Mouse (Mus musculus) limb, embryonic 10.5 days (tissue): Measurements from ENCODE around the gene Gm34653. TPM values are rescaled to one million over a fixed set of nuclear protein-coding genes. Genes with fewer than 3 reads are reported as not detected.
"Not testable (repeated sequence)": the region's sequence is repeated elsewhere in the genome, so short reads cannot be mapped to it uniquely, and the experiment has no call there.

Experiments used
- DNase-seq: peaks from one replicate; pipeline ENCODE4 v3.0.0-alpha.2; 2017; ENCODE audit warnings: low spot score
- H3K27ac ChIP-seq: fragments of 300-500 bp; sonication (generic); 2 replicates; pipeline ENCODE4 v1.5.1; 2016; ENCODE audit warnings: mild to moderate bottlenecking
- H3K27me3 ChIP-seq: fragments of 300-500 bp; sonication (generic); 2 replicates; pipeline ENCODE4 v1.6.1; 2016; ENCODE audit warnings: low read depth, mild to moderate bottlenecking; ENCODE audit not compliant: poor library complexity, severe bottlenecking
- H3K36me3 ChIP-seq: fragments of 300-500 bp; sonication (generic); 2 replicates; pipeline ENCODE4 v1.6.1; 2016; ENCODE audit warnings: mild to moderate bottlenecking, moderate library complexity
- H3K4me1 ChIP-seq: fragments of 300-500 bp; sonication (generic); 2 replicates; pipeline ENCODE4 v1.6.1; 2016
- H3K4me3 ChIP-seq: fragments of 300-500 bp; sonication (generic); 2 replicates; pipeline ENCODE4 v1.5.1; 2016; ENCODE audit warnings: mild to moderate bottlenecking, moderate library complexity
- H3K9me3 ChIP-seq: fragments of 300-500 bp; sonication (generic); replicated peaks from 2 replicates; pipeline ENCODE4 v1.6.1; 2016; ENCODE audit warnings: mild to moderate bottlenecking
- WGBS: fragments of 180-500 bp; shearing (Covaris S2); methylation state at CpG from one replicate; pipeline ENCODE4 v1.1.7; 2016; 5-methylcytosine and 5-hydroxymethylcytosine counted together
- polyA plus RNA-seq: library from polyadenylated mRNA; unstranded; fragments of >200 nt; fragmentation: Nextera tagmentation; extraction: Ambion mirVana; gene quantifications from 2 replicates; pipeline ENCODE4 v1.2.1, GENCODE M21; 2016

The Gm34653 gene
- polyA plus RNA-seq, 1 experiment from 2014 or later = not detected

- Histone ChIP-seq H3K27me3 (no peaks in the 10 kb centered on the region), H3K4me1 (peaks cover 17% of the 10 kb centered on the region), H3K36me3 (no peaks in the 10 kb centered on the region), H3K4me3 (no peak overlapping the region), H3K27ac (no peak overlapping the region), H3K9me3 (0 out of 2 replicates have a peak, but pooled peaks cover 2% of the 10 kb centered on the region)
- 90% methylated on average over 1 of the region's 1 CpGs for WGBS
- DNase-seq = no peak
Measured at GRCm38 (mm10) chr2:34828026-34828425, 4.8 kb upstream of the Gm34653 start.

- WGBS = 97% methylated on average over 17 of the region's 17 CpGs
- not testable (repeated sequence) for DNase-seq, H3K36me3 ChIP-seq, H3K27ac ChIP-seq, H3K9me3 ChIP-seq, H3K27me3 ChIP-seq, H3K4me3 ChIP-seq, H3K4me1 ChIP-seq
Measured at GRCm38 (mm10) chr2:34830066-34830465, 2.7 kb upstream of the Gm34653 start.

GRCm38 (mm10) chr2:34833624-34834023, 817 bp downstream of the Gm34653 start:
- H3K27me3 ChIP-seq = no peaks in the 10 kb centered on the region
- H3K4me3 ChIP-seq = no peak overlapping the region
- H3K9me3 ChIP-seq = 0 out of 2 replicates have a peak, but pooled peaks cover 2% of the 10 kb centered on the region
- H3K4me1 ChIP-seq = no peaks in the 10 kb centered on the region
- no peaks in the 10 kb centered on the region for H3K36me3 ChIP-seq
- no peak overlapping the region for H3K27ac ChIP-seq
- WGBS = 89% methylated on average over 17 of the region's 17 CpGs
- no peak for DNase-seq

GRCm38 (mm10) chr2:34835669-34836068, 2.9 kb downstream of the Gm34653 start:
- H3K27me3 ChIP-seq = no peaks in the 10 kb centered on the region
- H3K4me1 ChIP-seq = no peaks in the 10 kb centered on the region
- H3K36me3 ChIP-seq = no peaks in the 10 kb centered on the region
- 80% methylated on average over 3 of the region's 3 CpGs for WGBS
- DNase-seq = no peak
- no peak overlapping the region for H3K27ac ChIP-seq
- no peak overlapping the region for H3K4me3 ChIP-seq
- no peaks in the 10 kb centered on the region for H3K9me3 ChIP-seq

- WGBS = 80% methylated on average over 5 of the region's 5 CpGs
- H3K27ac ChIP-seq, H3K4me3 ChIP-seq, H3K27me3 ChIP-seq, H3K4me1 ChIP-seq, H3K36me3 ChIP-seq, DNase-seq, H3K9me3 ChIP-seq: not testable (repeated sequence)
Measured at GRCm38 (mm10) chr2:34840143-34840542, 7.3 kb downstream of the Gm34653 start.

GRCm38 (mm10) chr2:34841706-34842105, 8.9 kb downstream of the Gm34653 start:
- no peaks in the 10 kb centered on the region for H3K36me3 ChIP-seq
- no peak for DNase-seq

GRCm38 (mm10) chr2:34843211-34843939, 10.6 kb downstream of the Gm34653 start:
- WGBS = 89% methylated on average over 11 of the region's 11 CpGs
- Histone ChIP-seq H3K27ac (no peak overlapping the region), H3K4me3 (no peak overlapping the region), H3K9me3 (no peaks in the 10 kb centered on the region), H3K36me3 (no peaks in the 10 kb centered on the region), H3K27me3 (no peaks in the 10 kb centered on the region), H3K4me1 (no peaks in the 10 kb centered on the region)
- no peak for DNase-seq

More at GRCm38 (mm10) chr2:34841706-34842105, 8.9 kb downstream of the Gm34653 start:
- Histone ChIP-seq H3K9me3 (no peaks in the 10 kb centered on the region), H3K27me3 (no peaks in the 10 kb centered on the region), H3K4me3 (no peak overlapping the region), H3K27ac (no peak overlapping the region), H3K4me1 (no peaks in the 10 kb centered on the region)
- 92% methylated on average over 8 of the region's 8 CpGs for WGBS

GRCm38 (mm10) chr2:34847702-34848101, 14.9 kb downstream of the Gm34653 start:
- H3K27me3 ChIP-seq = no peaks in the 10 kb centered on the region
- no peak for DNase-seq

GRCm38 (mm10) chr2:34855265-34855664, 22.5 kb downstream of the Gm34653 start:
- no peaks in the 10 kb centered on the region for H3K4me1 ChIP-seq
- DNase-seq = no peak
- no peak overlapping the region for H3K27ac ChIP-seq
- no peaks in the 10 kb centered on the region for H3K27me3 ChIP-seq
- H3K9me3 ChIP-seq = no peaks in the 10 kb centered on the region
- WGBS = 90% methylated on average over 4 of the region's 4 CpGs
- peaks cover 100% of the 10 kb centered on the region for H3K36me3 ChIP-seq
- no peak overlapping the region for H3K4me3 ChIP-seq

More at GRCm38 (mm10) chr2:34847702-34848101, 14.9 kb downstream of the Gm34653 start:
- Histone ChIP-seq H3K4me3 (no peak overlapping the region), H3K36me3 (peaks cover 42% of the 10 kb centered on the region), H3K9me3 (no peaks in the 10 kb centered on the region), H3K27ac (no peak overlapping the region), H3K4me1 (no peaks in the 10 kb centered on the region)
- 87% methylated on average over 1 of the region's 1 CpGs for WGBS

- H3K9me3 ChIP-seq = no peaks in the 10 kb centered on the region
- H3K27ac ChIP-seq = no peak overlapping the region
- no peaks in the 10 kb centered on the region for H3K4me1 ChIP-seq
- no peak overlapping the region for H3K4me3 ChIP-seq
- peaks cover 95% of the 10 kb centered on the region for H3K36me3 ChIP-seq
- 91% methylated on average over 8 of the region's 8 CpGs for WGBS
- no peaks in the 10 kb centered on the region for H3K27me3 ChIP-seq
- DNase-seq = no peak
Measured at GRCm38 (mm10) chr2:34857728-34858127, 24.9 kb downstream of the Gm34653 start.

- Histone ChIP-seq H3K4me1 (peaks cover 26% of the 10 kb centered on the region), H3K9me3 (no peaks in the 10 kb centered on the region), H3K36me3 (peaks cover 30% of the 10 kb centered on the region), H3K4me3 (peak overlapping the region; percentile 92), H3K27me3 (peaks cover 26% of the 10 kb centered on the region), H3K27ac (no peak overlapping the region)
- DNase-seq = no peak
- WGBS = 64% methylated on average over 5 of the region's 5 CpGs
Measured at GRCm38 (mm10) chr2:34869680-34870079, 36.9 kb downstream of the Gm34653 start.

GRCm38 (mm10) chr2:34870520-34871474, 38.0 kb downstream of the Gm34653 start:
- peaks cover 35% of the 10 kb centered on the region for H3K27me3 ChIP-seq
- H3K36me3 ChIP-seq = peaks cover 19% of the 10 kb centered on the region
- DNase-seq = peak; percentile 95
- under 1% methylated on average over 67 of the region's 67 CpGs for WGBS
- H3K9me3 ChIP-seq = no peaks in the 10 kb centered on the region
- peaks cover 26% of the 10 kb centered on the region for H3K4me1 ChIP-seq
- H3K4me3 ChIP-seq = peak overlapping the region; percentile 92
- peak overlapping the region; percentile 96 for H3K27ac ChIP-seq

- WGBS = 2% methylated on average over 14 of the region's 14 CpGs
- DNase-seq = peak; percentile 45
- H3K36me3 ChIP-seq = no peaks in the 10 kb centered on the region
- peak within 1 kb of the TSS; percentile 23 for H3K4me3 ChIP-seq
- no peak within 1 kb of the TSS for H3K27ac ChIP-seq
- peaks cover 22% of the 10 kb centered on the region for H3K4me1 ChIP-seq
- H3K9me3 ChIP-seq = no peaks in the 10 kb centered on the region
- peaks cover 53% of the 10 kb centered on the region for H3K27me3 ChIP-seq
Measured at GRCm38 (mm10) chr2:34874271-34874670, 41.5 kb downstream of the Gm34653 start, which contains the start of gene Cutal. Gene Cutal (plus strand): TSS chr2:34874396.
